Mouse (Mus musculus): ENCODE results near the gene Olfml3. TPM values are rescaled to one million over a fixed set of nuclear protein-coding genes. Genes with fewer than 3 reads are reported as not detected.

The Olfml3 gene
- total RNA-seq (2021), result 10 to 100 TPM; 10.1 to 11.4 TPM
- long read RNA-seq, full-length matches to known transcripts, result 10 of 10 reads
- long read RNA-seq, partial matches to known transcripts, result 0 of 10 reads
- long read RNA-seq, other reads (novel, unspliced or antisense), result 0 of 10 reads

DNA sequence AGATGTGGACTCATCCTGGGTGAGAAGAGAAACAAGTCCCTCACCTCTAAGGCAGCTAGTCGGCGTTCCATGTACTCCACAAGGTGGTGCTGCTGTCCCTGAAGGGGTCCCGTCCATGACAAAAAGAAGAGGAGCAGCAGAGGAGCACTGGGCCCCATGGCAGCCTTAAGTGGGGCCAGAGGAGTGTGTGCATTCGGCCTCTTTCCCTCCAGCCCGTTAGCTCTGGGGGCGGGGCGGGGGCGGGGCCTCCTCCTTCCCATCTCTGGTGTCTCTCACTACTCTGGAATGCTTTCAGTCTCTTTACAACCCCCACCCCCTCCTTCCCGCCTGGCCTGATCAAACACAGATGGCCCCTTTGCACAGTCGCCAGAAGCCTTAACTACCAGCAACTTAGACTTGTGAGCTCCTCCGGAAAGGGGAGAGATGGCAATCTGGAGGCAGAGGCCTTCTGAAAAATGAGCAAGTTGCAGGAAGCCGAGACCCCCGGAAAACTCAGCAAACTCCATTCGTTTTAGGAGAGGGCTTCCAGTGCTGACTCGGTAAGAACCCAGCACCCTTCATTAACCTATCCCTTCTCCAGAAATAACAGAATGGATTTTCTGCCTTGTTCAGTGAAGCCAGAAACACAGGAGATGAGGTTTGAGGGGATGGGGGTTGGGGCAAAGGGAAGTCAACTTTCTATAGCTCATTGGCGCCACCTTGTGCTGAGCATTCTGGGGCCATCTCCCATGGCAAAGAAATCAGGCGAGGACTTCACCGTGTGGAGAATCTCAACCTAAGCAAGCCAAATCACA, at the start of gene Olfml3:
TSS of gene Olfml3 (minus strand) at position 224 of the 794 bp plus-strand sequence.
- DNase-seq (ENCODE audit: low spot score in 2 of 2), result peak; percentile 96 to 98

DNA sequence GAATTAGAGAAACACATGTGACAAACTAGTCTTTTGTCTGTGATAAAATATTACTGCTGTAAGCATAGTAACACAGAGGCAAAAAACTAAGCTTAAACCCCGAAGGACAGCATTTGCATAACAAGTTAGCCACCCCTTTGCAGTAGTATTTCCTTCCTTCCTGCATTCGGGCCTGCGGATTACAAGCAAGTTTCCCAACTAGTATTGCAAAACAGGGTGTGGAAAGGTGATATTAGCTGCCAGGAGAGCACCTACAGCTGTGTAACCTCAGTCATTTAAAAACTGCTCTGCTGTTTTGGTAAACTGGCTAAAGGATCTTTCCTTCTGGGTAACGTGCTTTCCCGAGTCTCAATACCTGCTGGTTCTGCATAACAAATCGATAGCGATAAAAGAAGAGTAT, 49.4 kb upstream of the Olfml3 start:
- no peak for DNase-seq (ENCODE audit: low spot score in 2 of 2)

GRCm38 (mm10) chr3:103782844-103783609, 45.2 kb upstream of the Olfml3 start:
- DNase-seq (ENCODE audit: low spot score in 2 of 2), result no peak

DNA sequence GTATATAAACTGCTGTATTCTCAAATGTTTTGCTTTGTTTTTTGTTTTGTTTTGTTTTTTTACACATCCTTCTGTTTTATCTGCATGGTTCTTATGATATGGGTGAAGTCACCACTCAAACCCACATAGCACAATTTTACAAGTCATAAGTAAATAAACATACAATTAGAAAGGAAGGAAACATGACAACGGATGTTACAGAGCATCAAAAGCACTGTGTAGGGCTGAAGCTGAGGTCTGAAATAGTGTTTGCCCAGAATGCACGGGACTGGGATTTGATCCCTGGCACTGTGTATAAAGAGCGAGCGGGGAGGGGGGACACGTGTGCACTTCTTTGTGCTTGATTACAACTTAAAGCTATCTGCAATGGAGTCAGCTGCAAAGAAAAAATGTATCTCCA, 43.0 kb upstream of the Olfml3 start:
- DNase-seq (ENCODE audit: low spot score in 2 of 2), result no peak

- DNase-seq (ENCODE audit: low spot score in 2 of 2), result no peak
Measured at GRCm38 (mm10) chr3:103780271-103780670, 42.5 kb upstream of the Olfml3 start.

GRCm38 (mm10) chr3:103779183-103779582, 41.4 kb upstream of the Olfml3 start:
- DNase-seq (ENCODE audit: low spot score in 2 of 2), result no peak

DNA sequence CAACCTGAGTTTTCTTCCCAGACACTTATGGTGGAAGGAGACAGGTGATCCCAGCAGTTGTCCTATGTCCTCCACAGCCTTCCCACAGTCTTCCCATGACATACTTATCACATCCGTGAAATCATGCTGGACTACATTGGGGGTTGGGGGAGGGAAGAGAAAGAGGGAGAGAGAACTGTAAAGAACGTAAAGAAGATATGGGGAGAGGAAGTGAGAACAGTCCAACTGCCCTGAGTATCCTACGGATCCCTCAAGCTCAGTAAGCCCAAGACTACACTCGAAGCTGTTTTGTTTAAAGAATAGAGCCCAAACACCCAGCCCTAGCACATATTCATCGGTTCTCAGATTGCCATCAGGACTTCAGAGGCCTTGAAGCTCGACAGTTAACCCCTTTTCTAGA, 40.9 kb upstream of the Olfml3 start:
- DNase-seq (ENCODE audit: low spot score in 2 of 2), result no peak

- DNase-seq (ENCODE audit: low spot score in 2 of 2), result peak in 1 of 2 experiments; percentile 17
Measured at GRCm38 (mm10) chr3:103777940-103778339, 40.1 kb upstream of the Olfml3 start.

GRCm38 (mm10) chr3:103774009-103774408, 36.2 kb upstream of the Olfml3 start:
- no peak for DNase-seq (ENCODE audit: low spot score in 2 of 2)

GRCm38 (mm10) chr3:103773508-103773907, 35.7 kb upstream of the Olfml3 start:
- DNase-seq (ENCODE audit: low spot score in 2 of 2), result no peak

DNA sequence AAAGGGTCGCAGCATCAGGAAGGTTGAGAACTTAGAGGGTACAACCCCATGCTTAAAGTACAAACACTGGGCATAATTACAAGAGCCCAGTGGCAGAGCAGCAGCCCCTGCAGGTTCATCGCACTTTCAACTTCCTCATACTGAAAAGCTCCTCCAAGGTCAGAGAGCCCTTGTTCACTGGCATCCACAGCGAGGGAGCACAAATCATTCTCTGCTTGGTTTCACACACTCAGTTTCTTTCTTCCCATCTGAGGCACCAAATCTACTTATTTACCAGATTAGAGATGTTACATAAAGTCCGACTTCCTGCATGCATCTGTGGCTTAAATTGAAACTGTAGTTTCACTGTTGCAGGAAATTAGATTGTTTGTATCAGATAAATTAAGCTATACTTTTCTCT, 35.0 kb upstream of the Olfml3 start:
- DNase-seq (ENCODE audit: low spot score in 2 of 2), result no peak

GRCm38 (mm10) chr3:103771531-103772130, 33.8 kb upstream of the Olfml3 start:
- peak; percentile 32 to 48 for DNase-seq (ENCODE audit: low spot score in 2 of 2)

DNA sequence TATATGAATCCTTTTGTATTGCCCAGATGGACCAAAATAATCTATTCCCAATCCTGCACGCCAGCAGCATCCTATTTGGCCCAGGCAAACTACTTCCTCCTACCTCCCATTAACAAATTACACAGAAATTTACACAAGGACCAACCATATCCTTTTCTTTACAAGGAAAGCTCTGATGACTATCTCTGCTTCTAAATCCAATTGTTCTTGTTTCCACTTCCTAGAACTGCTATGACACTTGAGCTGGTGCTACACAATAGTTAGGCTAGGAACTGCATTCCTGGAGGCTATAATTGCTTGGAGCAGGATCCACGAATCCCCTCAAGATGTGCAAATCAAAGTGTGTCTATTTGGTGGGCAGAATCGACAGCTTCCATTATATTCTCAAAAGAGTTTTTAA, 29.0 kb upstream of the Olfml3 start:
- DNase-seq (ENCODE audit: low spot score in 2 of 2), result no peak

DNA sequence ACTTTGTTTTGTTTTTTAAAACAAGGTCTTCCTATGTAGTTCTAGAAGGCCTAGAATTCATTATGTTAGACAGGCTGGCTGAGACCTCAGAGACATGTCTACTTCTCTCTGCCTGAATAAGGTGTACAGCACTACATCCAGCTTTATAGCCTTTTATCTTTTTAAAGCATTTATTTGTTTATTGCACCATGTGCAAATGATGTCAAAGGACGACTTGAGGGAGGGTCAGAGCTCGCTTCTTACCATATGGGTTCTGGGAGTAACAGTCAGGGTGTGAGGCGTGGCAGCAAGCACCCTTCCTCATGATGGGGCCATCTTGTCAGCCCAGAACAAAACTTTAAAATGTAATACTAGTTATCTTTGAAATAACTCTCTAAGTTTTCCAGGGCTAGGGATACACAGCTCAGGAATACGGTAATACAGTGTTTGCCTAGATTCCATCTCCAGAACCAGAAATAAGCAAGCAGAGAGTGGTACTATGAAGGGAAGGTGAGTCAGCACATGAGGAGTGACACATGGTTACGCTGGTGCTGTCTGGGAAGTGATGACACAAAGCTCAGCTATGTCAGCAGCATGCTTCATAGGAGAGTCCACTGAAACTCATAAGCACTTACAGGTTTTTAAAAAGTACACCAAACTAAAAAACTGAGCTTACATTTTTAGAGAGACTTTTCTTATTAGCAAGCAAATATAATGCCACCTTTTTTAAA, 21.6 kb upstream of the Olfml3 start:
- DNase-seq (ENCODE audit: low spot score in 2 of 2), result no peak

- DNase-seq (ENCODE audit: low spot score in 2 of 2), result no peak
Measured at GRCm38 (mm10) chr3:103758456-103758855, 20.7 kb upstream of the Olfml3 start.

GRCm38 (mm10) chr3:103756920-103757319, 19.1 kb upstream of the Olfml3 start:
- no peak for DNase-seq (ENCODE audit: low spot score in 2 of 2)

- DNase-seq (ENCODE audit: low spot score in 2 of 2), result no peak
Measured at GRCm38 (mm10) chr3:103755351-103755750, 17.6 kb upstream of the Olfml3 start.

DNA sequence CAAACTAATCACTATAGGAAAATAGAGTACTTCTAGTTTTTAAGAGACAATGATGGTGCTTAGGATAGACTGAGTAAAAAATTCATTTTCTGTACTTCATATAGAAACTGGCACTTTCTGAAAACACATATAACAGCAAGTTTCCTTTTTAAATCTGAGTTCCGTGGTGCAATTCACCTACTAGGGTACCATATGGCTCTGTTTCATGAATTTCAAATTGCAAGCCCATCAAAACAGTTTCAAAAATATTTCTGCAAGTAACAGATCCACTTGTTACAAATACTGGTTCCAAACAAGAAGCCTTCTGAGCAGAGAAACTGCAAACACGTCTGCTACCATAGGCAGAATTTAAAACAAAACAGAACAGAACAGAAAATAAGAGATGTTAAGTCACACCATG, 13.8 kb upstream of the Olfml3 start:
- DNase-seq (ENCODE audit: low spot score in 2 of 2), result no peak

GRCm38 (mm10) chr3:103746711-103747110, 8.9 kb upstream of the Olfml3 start:
- no peak for DNase-seq (ENCODE audit: low spot score in 2 of 2)

DNA sequence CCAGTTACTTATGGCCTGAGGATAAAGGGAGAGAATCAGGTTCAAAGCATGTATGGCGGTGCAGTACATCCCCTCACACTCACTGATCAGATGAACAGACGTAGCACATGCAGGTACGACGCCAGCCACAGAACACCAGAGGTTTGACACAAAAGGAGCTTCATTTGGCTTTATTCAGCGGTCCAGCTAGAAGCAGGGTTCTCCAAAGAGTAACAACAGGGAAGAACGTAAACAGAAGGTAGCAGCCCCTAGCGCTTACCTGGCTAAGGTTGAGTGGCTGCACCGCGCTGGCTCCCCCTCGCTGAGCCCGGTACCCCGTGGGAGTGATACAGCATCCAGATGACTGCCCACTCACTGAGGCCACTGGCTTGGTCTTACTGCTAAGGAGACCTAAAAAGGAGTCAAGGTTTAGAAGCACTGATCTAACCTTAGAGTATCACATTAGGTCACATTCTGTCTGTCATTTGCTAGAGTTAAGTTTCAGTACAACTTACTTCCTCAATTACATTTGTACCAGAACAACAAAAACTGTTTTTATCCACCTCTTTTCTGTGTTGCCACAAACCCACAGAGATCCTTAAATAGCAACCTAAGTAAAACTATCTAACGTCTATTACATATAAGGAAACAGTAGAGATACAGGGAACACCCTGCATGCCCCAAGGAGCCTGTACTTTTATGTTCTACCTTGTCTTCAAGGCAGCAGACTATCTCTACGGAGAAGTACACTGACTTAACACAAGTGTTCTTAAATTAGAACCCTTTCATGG, 7.4 kb upstream of the Olfml3 start:
- no peak for DNase-seq (ENCODE audit: low spot score in 2 of 2)

Data from layer of hippocampus, postnatal 10 days (tissue).